ENCODE assay signal across 8 mouse cellular contexts in the genomic region with DNA sequence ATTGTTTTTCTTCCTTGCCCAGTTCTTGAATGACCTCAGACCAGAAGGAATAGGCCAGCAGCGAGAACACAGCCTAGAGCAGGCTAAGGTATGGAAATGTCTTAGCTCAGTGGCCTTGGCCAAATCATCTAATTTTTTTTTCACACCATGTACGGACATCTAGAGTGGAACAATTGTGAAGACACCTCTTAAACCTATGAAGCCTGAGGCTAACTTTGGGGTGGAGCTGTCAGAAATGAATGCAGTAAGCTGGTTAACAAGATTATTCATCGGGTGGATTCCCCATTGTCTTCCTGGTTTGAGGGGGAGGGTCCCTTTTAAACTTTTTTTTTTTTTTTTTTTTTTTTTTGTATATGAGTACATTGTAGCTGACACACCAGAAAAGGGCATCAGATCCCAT. TPM values are rescaled to one million over a fixed set of nuclear protein-coding genes. Genes with fewer than 3 reads are reported as not detected.
DNase-seq lines count a peak whose midpoint lies in the region; ATAC-seq and TF ChIP-seq lines count a peak whose summit lies in the region.
"Not testable (repeated sequence)": the region's sequence is repeated elsewhere in the genome, so short reads cannot be mapped to it uniquely, and the experiment has no call there.

No protein-coding gene starts in this region.

- H3K27me3 ChIP-seq in forebrain, embryonic 12.5 days; heart, embryonic 14.5 days (ENCODE audit: control insufficient read depth, insufficient read depth, low read length); limb, embryonic 10.5 days (ENCODE audit: low read depth, poor library complexity, severe bottlenecking); liver, embryonic 16.5 days (ENCODE audit: control insufficient read depth, insufficient read depth, low read depth, low read length); midbrain, embryonic 16.5 days (ENCODE audit: control insufficient read depth, insufficient read depth, low read depth, low read length); testis, adult 2 months (ENCODE audit: control insufficient read depth, insufficient read depth, low read length): not testable (repeated sequence)

- DNase-seq in brain, adult 2 months (ENCODE audit: low read depth, low spot score) = peak; percentile 6
- DNase-seq in induced T-regulatory cell, adult 2 months (ENCODE audit: low read depth) = peak; percentile 67
- DNase-seq in limb, embryonic 10.5 days (ENCODE audit: low spot score) = not testable (repeated sequence)

- not testable (repeated sequence) for H3K36me3 ChIP-seq in forebrain, embryonic 12.5 days (replicated peaks); heart, embryonic 14.5 days (ENCODE audit: control insufficient read depth, insufficient read depth, low read length); limb, embryonic 10.5 days; liver, embryonic 16.5 days (ENCODE audit: control insufficient read depth, insufficient read depth); midbrain, embryonic 16.5 days (ENCODE audit: control insufficient read depth, insufficient read depth, low read length); testis, adult 2 months (ENCODE audit: control insufficient read depth, insufficient read depth, low read length)

- TF ChIP-seq CTCF in testis, adult 2 months (IDR thresholded peaks at IDR 0.05; ENCODE audit: control insufficient read depth, insufficient read depth, insufficient replicate concordance, low read depth, low read length) = not testable (repeated sequence)

- not testable (repeated sequence) for ATAC-seq in forebrain, embryonic 12.5 days (ENCODE audit: low FRiP score); heart, embryonic 14.5 days (ENCODE audit: insufficient number of reproducible peaks, insufficient read depth, low FRiP score, low read depth); liver, embryonic 16.5 days (ENCODE audit: low read depth)
- 0 out of 2 replicates have a peak, but pooled peaks have one; percentile 58 for ATAC-seq in midbrain, embryonic 16.5 days

- not testable (repeated sequence) for H3K4me1 ChIP-seq in forebrain, embryonic 12.5 days; heart, embryonic 14.5 days (ENCODE audit: control insufficient read depth in 2 of 2, insufficient read depth in 2 of 2, low read length in 2 of 2); limb, embryonic 10.5 days; liver, embryonic 16.5 days (ENCODE audit: control insufficient read depth, low read depth, low read length); midbrain, embryonic 16.5 days (ENCODE audit: control insufficient read depth, insufficient read depth, low read length); testis, adult 2 months (ENCODE audit: control insufficient read depth, insufficient read depth, low read length)

- TF ChIP-seq POLR2A in testis, adult 2 months (IDR thresholded peaks at IDR 0.05; ENCODE audit: control insufficient read depth, low read depth, low read length) = not testable (repeated sequence)

- WGBS in forebrain, embryonic 12.5 days = 61% methylated on average over 3 of the region's 3 CpGs
- WGBS in heart, embryonic 14.5 days = 73% methylated on average over 3 of the region's 3 CpGs
- WGBS in limb, embryonic 10.5 days = 70% methylated on average over 3 of the region's 3 CpGs
- 74% methylated on average over 3 of the region's 3 CpGs for WGBS in liver, embryonic 16.5 days (ENCODE audit: insufficient replicate concordance)
- 39% methylated on average over 3 of the region's 3 CpGs for WGBS in midbrain, embryonic 16.5 days

- H3K9ac ChIP-seq in forebrain, embryonic 12.5 days; heart, embryonic 14.5 days (ENCODE audit: low read length); liver, embryonic 16.5 days (ENCODE audit: low read depth, low read length): not testable (repeated sequence)
- H3K9ac ChIP-seq in midbrain, embryonic 16.5 days (ENCODE audit: low read depth, low read length) = peak overlapping the region; percentile 52; the same call in 1 of the 2 replicates

- H3K9me3 ChIP-seq in forebrain, embryonic 12.5 days; heart, embryonic 14.5 days (ENCODE audit: control insufficient read depth, low read length); limb, embryonic 10.5 days (replicated peaks); liver, embryonic 16.5 days (replicated peaks; ENCODE audit: control insufficient read depth, low read length); midbrain, embryonic 16.5 days (replicated peaks; ENCODE audit: control insufficient read depth, low read length, poor library complexity, severe bottlenecking): not testable (repeated sequence)

- peak overlapping the region; percentile 50 for H3K4me2 ChIP-seq in forebrain, embryonic 12.5 days
- peak overlapping the region; percentile 52 for H3K4me2 ChIP-seq in heart, embryonic 14.5 days (ENCODE audit: low read length)
- 0 out of 2 replicates have a peak overlapping the region, but pooled peaks have one; percentile 43 for H3K4me2 ChIP-seq in liver, embryonic 16.5 days (ENCODE audit: low read depth, low read length)
- H3K4me2 ChIP-seq in midbrain, embryonic 16.5 days (ENCODE audit: low read length) = peak overlapping the region; percentile 56

- H3K4me3 ChIP-seq in forebrain, embryonic 12.5 days (replicated peaks) = peak overlapping the region; percentile 47
- H3K4me3 ChIP-seq in heart, embryonic 14.5 days (ENCODE audit: control insufficient read depth in 1 of 2, insufficient read depth in 1 of 2, low read depth in 1 of 2, low read length in 2 of 2) = not testable (repeated sequence)
- H3K4me3 ChIP-seq in limb, embryonic 10.5 days = peak overlapping the region; percentile 50; the same call in 1 of the 2 replicates
- H3K4me3 ChIP-seq in liver, embryonic 16.5 days (ENCODE audit: low read depth, low read length) = peak overlapping the region; percentile 51
- peak overlapping the region; percentile 30 for H3K4me3 ChIP-seq in midbrain, embryonic 16.5 days (ENCODE audit: low read depth, low read length)
- peak overlapping the region; percentile 90 for H3K4me3 ChIP-seq in testis, adult 2 months (ENCODE audit: control insufficient read depth, low read depth, low read length)

- 0 out of 2 replicates have a peak overlapping the region, but pooled peaks have one; percentile 26 for H3K27ac ChIP-seq in forebrain, embryonic 12.5 days
- peak overlapping the region; percentile 31 to 70 for H3K27ac ChIP-seq in heart, embryonic 14.5 days (replicated peaks in 1 of 2; ENCODE audit: control insufficient read depth in 1 of 2, insufficient read depth in 1 of 2, low read depth in 2 of 2, low read length in 2 of 2)
- H3K27ac ChIP-seq in limb, embryonic 10.5 days; liver, embryonic 16.5 days (ENCODE audit: low read length): not testable (repeated sequence)
- H3K27ac ChIP-seq in midbrain, embryonic 16.5 days (ENCODE audit: low read length) = peak overlapping the region; percentile 71
- H3K27ac ChIP-seq in testis, adult 2 months (ENCODE audit: control insufficient read depth, insufficient read depth, low read depth, low read length) = peak overlapping the region; percentile 96

RNA-seq across cellular contexts. Expression of gene Ccl27a, which starts 0.5 kb away (rescaled TPM):
- polyA plus RNA-seq in forebrain, embryonic 12.5 days (2016; fragmentation: Nextera tagmentation; extraction: Ambion mirVana) = 119 and 122 TPM in 2 replicates
- 49.2 and 55.5 TPM in 2 replicates for polyA plus RNA-seq in heart, embryonic 14.5 days (2014; fragmentation: Nextera tagmentation; extraction: Ambion mirVana)
- polyA plus RNA-seq in limb, embryonic 10.5 days (2016; fragmentation: Nextera tagmentation; extraction: Ambion mirVana) = 26.7 and 35.6 TPM in 2 replicates
- 7.5 and 9.4 TPM in 2 replicates for polyA plus RNA-seq in liver, embryonic 16.5 days (2015; fragmentation: Nextera tagmentation; extraction: Ambion mirVana)
- polyA plus RNA-seq in midbrain, embryonic 16.5 days (2015; fragmentation: Nextera tagmentation; extraction: Ambion mirVana) = 290 and 302 TPM in 2 replicates
- polyA plus RNA-seq in testis, adult 2 months (2012; rRNA removed) = 872 and 1,011 TPM in 2 replicates

RNA-seq across cellular contexts. Expression of gene Sigmar1, which starts 18.5 kb away (rescaled TPM):
- polyA plus RNA-seq in forebrain, embryonic 12.5 days (2016; fragmentation: Nextera tagmentation; extraction: Ambion mirVana) = 57.3 and 57.8 TPM in 2 replicates
- 56.8 and 57.0 TPM in 2 replicates for polyA plus RNA-seq in heart, embryonic 14.5 days (2014; fragmentation: Nextera tagmentation; extraction: Ambion mirVana)
- polyA plus RNA-seq in limb, embryonic 10.5 days (2016; fragmentation: Nextera tagmentation; extraction: Ambion mirVana) = 83.7 and 91.1 TPM in 2 replicates
- polyA plus RNA-seq in liver, embryonic 16.5 days (2015; fragmentation: Nextera tagmentation; extraction: Ambion mirVana) = 50.6 and 57.0 TPM in 2 replicates
- polyA plus RNA-seq in midbrain, embryonic 16.5 days (2015; fragmentation: Nextera tagmentation; extraction: Ambion mirVana) = 57.3 and 65.1 TPM in 2 replicates
- polyA plus RNA-seq in testis, adult 2 months (2012; rRNA removed) = 21.0 and 22.3 TPM in 2 replicates

RNA-seq across cellular contexts. Expression of gene Galt, which starts 19.5 kb away (rescaled TPM):
- polyA plus RNA-seq in forebrain, embryonic 12.5 days (2016; fragmentation: Nextera tagmentation; extraction: Ambion mirVana) = 16.6 and 19.8 TPM in 2 replicates
- 59.6 and 63.7 TPM in 2 replicates for polyA plus RNA-seq in heart, embryonic 14.5 days (2014; fragmentation: Nextera tagmentation; extraction: Ambion mirVana)
- 33.7 and 37.6 TPM in 2 replicates for polyA plus RNA-seq in limb, embryonic 10.5 days (2016; fragmentation: Nextera tagmentation; extraction: Ambion mirVana)
- polyA plus RNA-seq in liver, embryonic 16.5 days (2015; fragmentation: Nextera tagmentation; extraction: Ambion mirVana) = 34.7 and 40.8 TPM in 2 replicates
- polyA plus RNA-seq in midbrain, embryonic 16.5 days (2015; fragmentation: Nextera tagmentation; extraction: Ambion mirVana) = 52.5 and 58.9 TPM in 2 replicates
- 11.1 and 13.6 TPM in 2 replicates for polyA plus RNA-seq in testis, adult 2 months (2012; rRNA removed)

RNA-seq across cellular contexts. Expression of gene Arid3c, which starts 43.6 kb away (rescaled TPM):
- polyA plus RNA-seq in forebrain, embryonic 12.5 days (2016; fragmentation: Nextera tagmentation; extraction: Ambion mirVana) = 0.42 and 0.46 TPM in 2 replicates
- not detected in 2 replicates for polyA plus RNA-seq in heart, embryonic 14.5 days (2014; fragmentation: Nextera tagmentation; extraction: Ambion mirVana)
- not detected in 2 replicates for polyA plus RNA-seq in limb, embryonic 10.5 days (2016; fragmentation: Nextera tagmentation; extraction: Ambion mirVana)
- not detected in 2 replicates for polyA plus RNA-seq in liver, embryonic 16.5 days (2015; fragmentation: Nextera tagmentation; extraction: Ambion mirVana)
- polyA plus RNA-seq in midbrain, embryonic 16.5 days (2015; fragmentation: Nextera tagmentation; extraction: Ambion mirVana) = 0.58 and 1.2 TPM in 2 replicates
- polyA plus RNA-seq in testis, adult 2 months (2012; rRNA removed) = 0.12 and 0.17 TPM in 2 replicates

RNA-seq across cellular contexts. Expression of gene Dctn3, which starts 51.5 kb away (rescaled TPM):
- 159 and 179 TPM in 2 replicates for polyA plus RNA-seq in forebrain, embryonic 12.5 days (2016; fragmentation: Nextera tagmentation; extraction: Ambion mirVana)
- 122 and 134 TPM in 2 replicates for polyA plus RNA-seq in heart, embryonic 14.5 days (2014; fragmentation: Nextera tagmentation; extraction: Ambion mirVana)
- 118 and 123 TPM in 2 replicates for polyA plus RNA-seq in limb, embryonic 10.5 days (2016; fragmentation: Nextera tagmentation; extraction: Ambion mirVana)
- 56.9 and 62.0 TPM in 2 replicates for polyA plus RNA-seq in liver, embryonic 16.5 days (2015; fragmentation: Nextera tagmentation; extraction: Ambion mirVana)
- polyA plus RNA-seq in midbrain, embryonic 16.5 days (2015; fragmentation: Nextera tagmentation; extraction: Ambion mirVana) = 295 and 313 TPM in 2 replicates
- polyA plus RNA-seq in testis, adult 2 months (2012; rRNA removed) = 84.2 and 90.3 TPM in 2 replicates
